Mouse (Mus musculus) bone marrow, adult 2 months (tissue): ENCODE results near the gene Usp47.

Experiments
- CTCF ChIP-seq: fragments of 200-500 bp; IDR thresholded peaks from 2 replicates; pipeline ENCODE4 v1.5.1; 2011; ENCODE audit warnings: low read length, control low read depth; ENCODE audit not compliant: control insufficient read depth, insufficient read depth
- POLR2A ChIP-seq: fragments of 200-500 bp; IDR thresholded peaks from 2 replicates; pipeline ENCODE4 v1.6.1; 2011; ENCODE audit warnings: low read depth, mild to moderate bottlenecking, control low read depth, low read length, borderline replicate concordance; ENCODE audit not compliant: control insufficient read depth

- TF ChIP-seq POLR2A (no peak), CTCF (no peak)
Measured at GRCm38 (mm10) chr7:112127954-112128353, 104.7 kb downstream of the Usp47 start.
